Mouse (Mus musculus) adrenal gland (tissue): ENCODE data around the gene Irgq.
"Not testable (repeated sequence)": the region's sequence is repeated elsewhere in the genome, so short reads cannot be mapped to it uniquely, and the experiment has no call there.

Experiments used
- intact Hi-C: fragments of 180-260 bp; cut with DNase I; formaldehyde crosslinking; loops from one replicate; pipeline ENCODE4 v1.15.1; 2025
- long read RNA-seq, 2 experiments: library from polyadenylated mRNA; unstranded; transcript quantifications; one replicate each; pipeline ENCODE4 v2.0.0; 2020; ENCODE audit warnings: borderline replicate concordance in 1 of 2; ENCODE audit not compliant: insufficient replicate concordance in 1 of 2

Irgq gene
- long read RNA-seq, experiment 1, full-length matches to known transcripts: 1 of 3 reads
- long read RNA-seq, experiment 1, partial matches to known transcripts: 0 of 3 reads
- long read RNA-seq, experiment 1, other reads (novel, unspliced or antisense): 2 of 3 reads
- long read RNA-seq, experiment 2, partial matches to known transcripts: 0 of 2 reads
- long read RNA-seq, experiment 2, other reads (novel, unspliced or antisense): 2 of 2 reads

DNA sequence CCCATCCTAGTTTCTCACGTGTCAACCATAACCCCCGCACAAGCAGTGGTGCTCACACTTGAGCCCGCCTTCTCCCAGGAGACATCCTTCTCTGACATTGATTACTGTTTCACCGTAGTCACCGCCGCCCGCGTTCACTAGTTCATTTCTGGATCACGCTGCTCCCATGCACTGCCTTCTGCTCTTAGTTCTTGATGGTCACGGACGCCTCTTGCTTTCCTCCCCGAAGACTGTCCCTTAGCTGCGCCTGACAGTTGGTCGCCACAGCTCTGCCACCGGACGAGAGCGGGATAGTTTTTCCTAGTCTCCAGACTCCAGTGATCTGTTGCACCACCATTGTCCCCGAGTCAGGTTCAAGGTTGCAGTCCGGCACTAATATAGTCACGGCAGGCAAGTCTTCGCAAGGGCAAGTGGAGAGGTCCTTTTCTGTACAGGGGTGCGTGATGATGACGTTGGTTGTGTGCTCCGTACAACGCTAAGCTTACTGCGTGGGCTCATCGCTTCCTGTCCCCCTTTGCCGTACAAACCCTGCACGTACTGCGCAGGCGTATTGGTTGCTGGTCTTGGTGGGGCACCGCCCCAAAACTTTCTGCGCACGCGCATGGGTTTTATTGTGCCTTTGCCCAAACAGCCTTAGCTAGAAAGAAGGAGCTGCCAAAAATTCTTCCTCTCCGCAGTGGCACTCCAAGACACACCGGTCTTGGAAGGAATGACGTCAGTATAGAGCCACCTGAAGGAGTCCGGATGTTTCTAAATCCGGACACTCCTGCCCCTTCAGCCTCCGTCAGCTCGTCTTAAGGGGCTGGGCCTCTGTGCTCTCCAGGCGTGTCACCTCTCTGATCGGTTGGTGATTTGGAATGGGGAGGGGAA is at the start of gene Irgq:
Irgq (plus strand) TSS at position 628 of the 870 bp plus-strand sequence.
- intact Hi-C loops: loop anchor here (2.0 to 5.0 kb wide), 2 partner anchors 17 to 127 kb away; partner anchors contain the start of genes Pinlyp and Xrcc1

GRCm38 (mm10) chr7:24480986-24481473 is 49.5 kb upstream of the Irgq start:
- intact Hi-C loops: no loop called here

DNA sequence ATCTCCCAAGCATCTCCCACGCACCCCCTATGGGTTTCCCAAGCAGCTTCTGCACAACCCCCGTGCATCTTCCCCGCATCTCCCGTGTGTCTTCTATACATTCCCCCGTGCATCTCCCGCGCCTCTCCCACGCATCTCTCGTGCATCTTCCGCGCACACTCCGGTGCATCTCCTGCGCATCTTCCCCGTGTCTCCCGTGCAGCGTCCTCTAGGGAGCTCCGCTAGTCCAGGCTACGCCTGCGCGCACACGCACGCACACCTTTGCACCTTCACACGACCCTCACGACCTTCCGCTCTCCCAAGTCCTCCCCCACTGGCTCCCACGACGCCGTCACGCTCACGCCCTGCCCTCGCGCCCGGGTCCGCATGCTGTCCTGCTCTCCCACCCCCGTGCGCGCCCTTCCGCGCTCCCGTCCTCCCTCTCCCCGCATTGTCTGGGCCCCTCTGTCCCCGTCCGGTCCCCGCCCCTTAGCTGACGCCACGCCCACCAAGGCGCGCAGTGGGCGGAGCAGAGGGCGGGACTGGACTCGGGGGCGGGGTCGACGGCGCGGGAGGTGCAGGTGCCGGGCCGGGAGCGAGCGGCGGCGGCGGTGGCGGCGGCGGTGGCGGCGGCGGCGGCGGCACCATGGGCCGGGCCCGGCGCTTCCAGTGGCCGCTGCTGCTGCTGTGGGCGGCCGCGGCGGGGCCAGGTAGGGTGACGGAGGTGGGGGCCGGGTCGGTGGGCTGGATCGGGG is 48.8 kb upstream of the Irgq start, which contains the start of gene Cadm4:
Cadm4 (plus strand) TSS at position 550 of the 734 bp plus-strand sequence.
- intact Hi-C loops: no loop called here

DNA sequence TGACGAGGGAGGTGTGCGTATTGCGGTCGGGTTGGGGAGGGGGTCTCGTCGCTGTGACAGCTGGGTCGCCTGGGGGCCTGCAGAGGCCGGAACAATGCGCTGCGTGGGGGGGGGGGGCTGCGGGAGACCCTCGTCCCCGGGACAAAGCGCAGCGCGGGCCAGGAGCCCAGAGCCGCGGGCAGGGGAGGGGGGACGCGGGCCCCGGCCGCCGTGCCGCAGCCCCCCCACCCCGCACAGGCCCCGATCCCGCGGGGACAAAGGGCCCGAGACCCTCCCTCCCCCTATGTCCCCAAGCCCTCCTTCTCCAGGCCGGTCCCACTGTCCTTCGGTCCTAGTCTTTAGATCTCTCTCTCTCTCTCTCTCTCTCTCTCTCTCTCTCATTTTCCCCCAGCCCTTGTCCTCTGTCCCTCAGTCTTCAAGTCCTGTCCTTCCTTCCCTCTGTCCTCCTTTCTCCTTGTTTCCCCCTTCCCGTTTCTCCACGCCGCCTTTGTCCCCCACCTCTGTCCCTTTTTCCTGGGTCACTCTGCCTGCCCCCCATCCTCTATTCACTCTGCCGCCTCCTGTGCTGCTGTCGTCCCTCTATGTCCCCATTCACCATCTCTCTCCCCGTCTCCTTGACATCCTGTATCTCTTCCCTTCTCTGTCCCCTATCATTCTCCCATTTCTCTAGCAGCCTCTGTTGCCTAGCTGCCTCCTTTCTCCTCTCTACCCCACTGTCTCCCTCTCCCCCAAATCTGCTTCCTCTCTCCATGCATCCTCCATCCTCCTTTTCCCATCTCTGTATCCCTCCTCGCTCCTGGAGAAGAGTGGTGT is 48.1 kb upstream of the Irgq start:
- intact Hi-C loops: no loop called here

DNA sequence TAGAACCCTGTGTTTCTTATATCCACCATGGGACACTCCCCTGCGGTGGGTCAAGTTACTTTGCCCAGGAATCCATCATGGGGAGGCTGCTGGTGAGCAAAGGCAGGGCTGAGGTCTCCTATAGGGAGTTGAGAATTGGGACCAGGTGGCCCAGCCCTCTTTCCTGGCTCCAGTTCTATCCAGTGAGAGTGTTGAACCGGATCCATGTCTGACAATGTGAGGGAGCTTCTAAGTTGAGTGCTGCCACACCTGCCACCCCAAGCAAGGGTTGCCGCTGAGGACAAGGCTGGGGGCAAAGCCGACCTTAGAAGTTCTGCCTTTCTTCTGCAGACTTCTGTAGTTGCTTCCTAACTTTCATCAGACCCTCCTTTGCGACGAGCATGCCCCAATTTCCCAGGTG is 47.2 kb upstream of the Irgq start:
- intact Hi-C loops: not testable (repeated sequence)

- intact Hi-C loops: no loop called here
Observed at GRCm38 (mm10) chr7:24485481-24485880, 45.0 kb upstream of the Irgq start.

GRCm38 (mm10) chr7:24486654-24487130 is 43.8 kb upstream of the Irgq start:
- intact Hi-C loops: no loop called here

- intact Hi-C loops: no loop called here
Observed at GRCm38 (mm10) chr7:24487403-24487802, 43.1 kb upstream of the Irgq start.

GRCm38 (mm10) chr7:24488303-24488702 is 42.2 kb upstream of the Irgq start:
- intact Hi-C loops: no loop called here

GRCm38 (mm10) chr7:24499856-24500577 is 30.5 kb upstream of the Irgq start:
- intact Hi-C loops: no loop called here

- intact Hi-C loops: no loop called here
Observed at GRCm38 (mm10) chr7:24500929-24501328, 29.6 kb upstream of the Irgq start.

DNA sequence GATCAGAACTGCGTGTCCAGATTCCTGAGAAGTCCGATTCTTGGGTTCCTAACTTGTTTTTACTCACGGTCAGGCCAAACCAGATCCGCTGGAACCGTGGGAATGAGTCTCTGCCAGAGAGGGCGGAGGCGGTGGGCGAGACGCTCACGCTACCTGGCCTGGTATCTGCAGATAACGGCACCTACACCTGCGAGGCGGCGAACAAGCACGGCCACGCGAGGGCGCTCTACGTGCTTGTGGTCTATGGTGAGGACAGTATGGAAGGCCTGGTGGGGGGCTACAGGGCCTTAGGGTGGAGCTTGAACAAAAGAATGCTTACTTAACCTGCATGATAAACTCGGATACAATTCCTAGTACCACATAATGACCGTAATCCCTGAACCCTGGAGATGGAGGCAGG is 29.0 kb upstream of the Irgq start:
- intact Hi-C loops: no loop called here

- intact Hi-C loops: no loop called here
Observed at GRCm38 (mm10) chr7:24504004-24504403, 26.5 kb upstream of the Irgq start.

DNA sequence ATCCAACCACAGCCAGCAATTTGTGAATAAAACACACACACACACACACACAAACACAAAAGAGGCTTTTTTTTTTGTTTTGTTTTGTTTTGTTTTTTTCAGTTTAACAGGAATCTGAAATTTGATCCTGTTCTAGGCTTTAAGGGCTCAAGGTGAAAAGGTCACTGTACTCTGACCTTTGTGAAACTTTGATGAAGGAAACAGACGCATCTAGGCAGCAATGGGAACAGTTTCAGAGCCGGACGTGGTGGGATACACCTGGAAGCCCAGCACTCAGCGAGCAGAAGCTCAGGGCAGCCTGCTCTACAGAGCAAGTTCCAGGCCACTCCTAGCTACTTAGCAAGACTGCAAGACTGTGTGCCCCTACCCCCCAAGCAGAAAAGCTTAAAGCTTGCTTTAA is 25.6 kb upstream of the Irgq start:
- intact Hi-C loops: no loop called here

DNA sequence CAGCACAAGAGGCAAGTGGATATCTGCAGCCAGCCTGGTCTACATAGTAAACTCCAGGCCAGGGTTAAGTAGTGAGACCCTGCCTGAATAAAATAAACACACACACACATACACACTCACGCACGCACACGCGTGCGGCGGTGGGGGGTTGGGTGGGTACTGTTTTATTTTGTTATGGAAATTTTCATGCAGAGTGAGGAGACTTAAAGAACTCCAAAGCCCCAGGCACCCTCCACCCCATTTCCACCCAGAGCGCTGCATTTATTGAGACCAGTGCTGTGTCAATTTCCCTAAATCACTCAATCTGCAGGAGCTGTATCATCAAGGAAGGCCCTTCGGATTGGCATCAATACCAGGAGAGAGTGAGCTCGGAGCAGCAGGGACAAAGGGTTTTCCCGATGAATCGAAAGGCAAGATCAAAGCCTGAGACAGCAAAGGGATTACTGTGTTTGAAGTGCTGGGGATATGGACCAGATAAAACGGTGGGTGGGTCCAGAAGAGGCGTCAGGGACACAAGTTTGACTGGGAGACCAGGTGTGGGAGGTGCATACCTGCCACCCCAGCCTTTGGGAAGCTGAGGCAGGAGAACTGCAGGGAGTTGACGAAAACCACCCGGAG is 24.9 kb upstream of the Irgq start:
- intact Hi-C loops: loop anchor here (2.0 kb wide), 1 partner anchor 23 kb away; no protein-coding TSS in a partner anchor

DNA sequence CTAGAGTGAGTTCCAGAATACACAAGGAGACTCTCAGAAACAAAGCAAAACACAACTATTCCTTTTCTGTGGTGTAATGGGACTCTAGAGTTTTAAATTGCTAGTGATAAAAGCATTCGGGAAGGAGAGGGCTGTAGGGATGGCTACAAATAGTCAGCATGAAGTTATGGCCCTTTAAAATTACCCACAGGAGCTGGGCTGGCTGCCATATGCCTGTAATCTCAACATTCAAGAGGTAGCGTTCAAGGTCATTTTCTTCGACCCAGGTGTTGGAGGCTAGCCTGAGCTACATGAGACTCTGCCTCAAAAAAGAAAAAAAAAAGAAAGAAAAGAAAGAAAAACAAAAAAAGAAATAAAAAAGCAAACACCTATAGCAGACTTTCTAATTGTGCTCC is 24.4 kb upstream of the Irgq start:
- intact Hi-C loops: loop anchor here (2.0 kb wide), 1 partner anchor 23 kb away; no protein-coding TSS in a partner anchor

DNA sequence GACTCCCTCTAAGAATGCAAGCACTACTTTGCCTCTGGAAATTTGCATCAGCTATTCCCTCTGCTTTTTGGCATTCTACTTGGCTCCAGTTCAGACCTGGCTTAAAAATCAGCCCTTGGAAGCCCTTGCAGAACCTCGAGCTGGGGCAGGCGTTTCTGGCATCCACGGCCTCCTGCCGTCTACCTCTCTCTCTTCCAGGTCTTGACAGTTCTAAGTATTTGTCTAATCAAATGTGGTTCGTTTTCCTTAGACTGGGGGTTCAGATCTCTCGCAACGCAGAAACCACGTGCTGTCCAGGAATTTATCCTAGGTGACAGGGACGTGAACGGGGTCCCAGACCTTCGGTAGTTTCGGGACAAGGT is 24.0 kb upstream of the Irgq start:
- intact Hi-C loops: loop anchor here (2.0 kb wide), 1 partner anchor 22 kb away; no protein-coding TSS in a partner anchor

- intact Hi-C loops: loop anchor here (2.0 kb wide), 1 partner anchor 22 kb away; no protein-coding TSS in a partner anchor
Observed at GRCm38 (mm10) chr7:24506838-24507725, 23.4 kb upstream of the Irgq start, which contains the start of gene Zfp428. Gene Zfp428, plus strand, starts transcription at chr7:24507006.
